8 mouse cellular contexts compared by ENCODE assay signal in the genomic region with DNA sequence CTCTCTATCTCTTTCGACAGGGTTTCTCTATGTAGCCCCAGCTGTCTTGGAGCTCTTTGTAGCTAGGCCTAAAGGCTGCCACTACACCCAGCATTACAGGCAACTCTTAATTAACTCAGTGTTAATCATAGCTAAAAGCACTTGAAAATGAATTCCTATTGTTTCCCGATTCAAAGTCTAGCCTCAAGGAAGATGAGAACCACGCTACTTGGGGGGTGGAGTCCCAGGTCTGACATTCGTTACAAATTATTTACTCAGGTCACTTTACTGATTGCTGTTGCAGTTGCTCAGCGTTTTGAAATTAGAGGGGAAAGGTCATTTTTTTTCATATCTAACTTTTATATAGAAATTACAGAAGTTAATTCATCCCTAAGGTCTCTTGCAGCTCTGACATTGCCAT. TPM values are rescaled to one million over a fixed set of nuclear protein-coding genes. Genes with fewer than 3 reads are reported as not detected.
DNase-seq lines count a peak whose midpoint lies in the region; ATAC-seq and TF ChIP-seq lines count a peak whose summit lies in the region.

No protein-coding gene starts in this region.

- peak overlapping the region; percentile 97 for H3K9ac ChIP-seq in heart, embryonic 13.5 days
- H3K9ac ChIP-seq in hindbrain, postnatal 0 days (replicated peaks; ENCODE audit: low read length) = peak overlapping the region; percentile 88
- peak overlapping the region; percentile 11; the same call in 1 of the 2 replicates for H3K9ac ChIP-seq in midbrain, embryonic 12.5 days (replicated peaks)

- no peaks in the 10 kb centered on the region for H3K27me3 ChIP-seq in heart, embryonic 13.5 days (replicated peaks)
- H3K27me3 ChIP-seq in hindbrain, postnatal 0 days (ENCODE audit: insufficient read depth, low read length) = no peaks in the 10 kb centered on the region
- H3K27me3 ChIP-seq in midbrain, embryonic 12.5 days = no peaks in the 10 kb centered on the region

- DNase-seq in heart, postnatal 36 days = no peak
- no peak for DNase-seq in hindbrain, postnatal 0 days (ENCODE audit: low spot score)
- DNase-seq in cerebellum, adult 9-11 months = no peak
- DNase-seq in left cerebral cortex, adult 11 months (ENCODE audit: low spot score) = no peak
- DNase-seq in cerebellum, postnatal 25 days = no peak

- H3K9me3 ChIP-seq in heart, embryonic 13.5 days = no peaks in the 10 kb centered on the region
- H3K9me3 ChIP-seq in hindbrain, postnatal 0 days (ENCODE audit: low read length) = no peaks in the 10 kb centered on the region
- no peaks in the 10 kb centered on the region for H3K9me3 ChIP-seq in midbrain, embryonic 12.5 days

- H3K27ac ChIP-seq in heart, embryonic 13.5 days (replicated peaks) = no peak overlapping the region
- no peak overlapping the region for H3K27ac ChIP-seq in bone marrow macrophage, adult 2 months (ENCODE audit: insufficient read depth, low read depth, low read length)
- H3K27ac ChIP-seq in hindbrain, postnatal 0 days = no peak overlapping the region
- H3K27ac ChIP-seq in midbrain, embryonic 12.5 days (replicated peaks) = no peak overlapping the region

- peaks cover 44% of the 10 kb centered on the region for H3K36me3 ChIP-seq in heart, embryonic 13.5 days
- H3K36me3 ChIP-seq in hindbrain, postnatal 0 days (ENCODE audit: insufficient read depth, low read length) = peaks cover 15% of the 10 kb centered on the region; the same call in 1 of the 2 replicates
- peaks cover 30% of the 10 kb centered on the region for H3K36me3 ChIP-seq in midbrain, embryonic 12.5 days

- H3K4me2 ChIP-seq in heart, embryonic 13.5 days = peak overlapping the region; percentile 98
- H3K4me2 ChIP-seq in hindbrain, postnatal 0 days (ENCODE audit: low read depth, low read length) = peak overlapping the region; percentile 83
- peak overlapping the region; percentile 88 for H3K4me2 ChIP-seq in midbrain, embryonic 12.5 days (replicated peaks)

- peak overlapping the region; percentile 99 for H3K4me3 ChIP-seq in heart, embryonic 13.5 days
- H3K4me3 ChIP-seq in bone marrow macrophage, adult 2 months (ENCODE audit: insufficient read depth, low read length) = peak overlapping the region; percentile 41
- H3K4me3 ChIP-seq in hindbrain, postnatal 0 days (ENCODE audit: low read length) = peak overlapping the region; percentile 98
- peak overlapping the region; percentile 87 for H3K4me3 ChIP-seq in midbrain, embryonic 12.5 days

- peaks cover 31% of the 10 kb centered on the region for H3K4me1 ChIP-seq in heart, embryonic 13.5 days
- H3K4me1 ChIP-seq in bone marrow macrophage, adult 2 months (ENCODE audit: control insufficient read depth, insufficient read depth, low read length) = peaks cover 8% of the 10 kb centered on the region
- H3K4me1 ChIP-seq in hindbrain, postnatal 0 days (ENCODE audit: insufficient read depth, low read length) = 0 out of 2 replicates have a peak, but pooled peaks cover 7% of the 10 kb centered on the region
- peaks cover 22% of the 10 kb centered on the region for H3K4me1 ChIP-seq in midbrain, embryonic 12.5 days

- no peak for TF ChIP-seq POLR2A in bone marrow macrophage, adult 2 months (IDR thresholded peaks at IDR 0.05; ENCODE audit: borderline replicate concordance, low read depth, low read length)

- intact Hi-C loops in heart, postnatal 36 days (cut with DNase I) = loop anchor here (5.0 to 10.0 kb wide), 2 partner anchors 163 to 681 kb away; partner anchors contain the start of genes Psma3 and Tmx1

- WGBS in heart, embryonic 13.5 days = 32% methylated on average over 5 of the region's 5 CpGs
- WGBS in hindbrain, postnatal 0 days = 29% methylated on average over 5 of the region's 5 CpGs
- 48% methylated on average over 5 of the region's 5 CpGs for WGBS in midbrain, embryonic 12.5 days

- TF ChIP-seq CTCF in bone marrow macrophage, adult 2 months (IDR thresholded peaks at IDR 0.05; ENCODE audit: low read depth, low read length) = no peak
- no peak for TF ChIP-seq CTCF in hindbrain, postnatal 0 days (IDR thresholded peaks at IDR 0.05; ENCODE audit: low read depth)

- ATAC-seq in heart, embryonic 13.5 days (ENCODE audit: extremely low read depth, insufficient number of reproducible peaks, low FRiP score, low TSS enrichment) = no peak
- no peak for ATAC-seq in hindbrain, postnatal 0 days
- no peak for ATAC-seq in midbrain, embryonic 12.5 days (ENCODE audit: low FRiP score, low read depth)

RNA-seq across cellular contexts. Expression of gene Timm9, which starts 0.9 kb away (rescaled TPM):
- 93.3 and 116 TPM in 2 replicates for polyA plus RNA-seq in heart, embryonic 13.5 days (2015; fragmentation: Nextera tagmentation; extraction: Ambion mirVana)
- 10 to 100 TPM; 26.5 to 30.0 TPM for total RNA-seq in heart, postnatal 36 days (2021)
- polyA plus RNA-seq in bone marrow macrophage, adult 2 months (2012; ENCODE audit: insufficient read depth, insufficient read length, missing spikeins) = 19.8 and 23.2 TPM in 2 replicates
- total RNA-seq in hindbrain, postnatal 0 days (2014; rRNA removed) = 46.2 and 58.0 TPM in 2 replicates
- 147 TPM in 2 replicates for polyA plus RNA-seq in hindbrain, postnatal 0 days (2015; fragmentation: Nextera tagmentation; extraction: Ambion mirVana)
- 66.0 and 74.5 TPM in 2 replicates for polyA plus RNA-seq in midbrain, embryonic 12.5 days (2016; fragmentation: Nextera tagmentation; extraction: Ambion mirVana)

RNA-seq across cellular contexts. Expression of gene 2700049A03Rik, which starts 1.1 kb away (rescaled TPM):
- polyA plus RNA-seq in heart, embryonic 13.5 days (2015; fragmentation: Nextera tagmentation; extraction: Ambion mirVana) = 9.2 and 10.4 TPM in 2 replicates
- total RNA-seq in heart, postnatal 36 days (2021) = 1 to 10 TPM; 3.2 to 3.3 TPM
- 6.5 and 6.8 TPM in 2 replicates for polyA plus RNA-seq in bone marrow macrophage, adult 2 months (2012; ENCODE audit: insufficient read depth, insufficient read length, missing spikeins)
- 7.2 and 7.8 TPM in 2 replicates for total RNA-seq in hindbrain, postnatal 0 days (2014; rRNA removed)
- 7.4 and 7.5 TPM in 2 replicates for polyA plus RNA-seq in hindbrain, postnatal 0 days (2015; fragmentation: Nextera tagmentation; extraction: Ambion mirVana)
- 19.8 and 23.3 TPM in 2 replicates for polyA plus RNA-seq in midbrain, embryonic 12.5 days (2016; fragmentation: Nextera tagmentation; extraction: Ambion mirVana)

RNA-seq across cellular contexts. Expression of gene Tomm20l, which starts 24.4 kb away (rescaled TPM):
- polyA plus RNA-seq in heart, embryonic 13.5 days (2015; fragmentation: Nextera tagmentation; extraction: Ambion mirVana) = 0.29 TPM in 1 of 2 replicates, not detected in the other
- 1 to 10 TPM in 1 of 2 experiments, not detected in 1; 1.2 TPM for total RNA-seq in heart, postnatal 36 days (2021)
- not detected in 2 replicates for polyA plus RNA-seq in bone marrow macrophage, adult 2 months (2012; ENCODE audit: insufficient read depth, insufficient read length, missing spikeins)
- total RNA-seq in hindbrain, postnatal 0 days (2014; rRNA removed) = not detected in 2 replicates
- 0.29 TPM in 1 of 2 replicates, not detected in the other for polyA plus RNA-seq in hindbrain, postnatal 0 days (2015; fragmentation: Nextera tagmentation; extraction: Ambion mirVana)
- not detected in 2 replicates for polyA plus RNA-seq in midbrain, embryonic 12.5 days (2016; fragmentation: Nextera tagmentation; extraction: Ambion mirVana)

Comparison
In these comparisons a context has a peak if more than half of its experiments do, and no peak if none do; other contexts are left out.
1. H3K4me3 ChIP-seq: peak in every context shown above with its lines; median percentile 99 in heart, embryonic 13.5 days; 98 in hindbrain, postnatal 0 days; 87 in midbrain, embryonic 12.5 days; 41 in bone marrow macrophage, adult 2 months.
2. H3K9ac ChIP-seq: peak in every context shown above with its lines; median percentile 97 in heart, embryonic 13.5 days; 88 in hindbrain, postnatal 0 days; 11 in midbrain, embryonic 12.5 days.